Mouse (Mus musculus): ENCODE data around the gene Poc1b.
"Not testable (repeated sequence)": the region's sequence is repeated elsewhere in the genome, so short reads cannot be mapped to it uniquely, and the experiment has no call there.

Gene Poc1b

DNA sequence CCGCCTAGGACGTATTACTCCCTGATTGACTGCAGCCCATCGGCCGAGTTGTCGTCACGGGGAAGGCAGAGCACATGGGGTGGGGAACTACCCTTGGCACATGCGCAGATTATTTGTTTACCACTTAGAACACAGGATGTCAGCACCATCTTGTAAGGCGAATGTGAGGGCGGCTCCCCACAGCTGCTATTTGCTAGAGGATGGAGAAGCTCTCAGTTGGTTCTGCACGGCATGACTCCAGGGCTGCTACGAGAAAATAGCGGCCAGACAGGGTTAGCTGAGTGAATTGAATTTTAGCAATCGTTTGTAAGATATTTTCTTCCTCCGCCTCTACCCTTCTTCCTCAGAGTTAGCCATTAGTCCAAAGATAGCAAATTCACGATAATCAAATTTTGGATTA, 109.7 kb downstream of the Poc1b start:
- in situ Hi-C loops (cut with MboI, MseI), result not testable (repeated sequence)

- in situ Hi-C loops (cut with MboI, MseI), result no loop called here
Observed at GRCm38 (mm10) chr10:99221540-99221939, 114.7 kb downstream of the Poc1b start.

GRCm38 (mm10) chr10:99222726-99223125, 115.9 kb downstream of the Poc1b start:
- in situ Hi-C loops (cut with MboI, MseI), result no loop called here

- in situ Hi-C loops (cut with MboI, MseI), result no loop called here
Observed at GRCm38 (mm10) chr10:99224218-99224617, 117.4 kb downstream of the Poc1b start.

DNA sequence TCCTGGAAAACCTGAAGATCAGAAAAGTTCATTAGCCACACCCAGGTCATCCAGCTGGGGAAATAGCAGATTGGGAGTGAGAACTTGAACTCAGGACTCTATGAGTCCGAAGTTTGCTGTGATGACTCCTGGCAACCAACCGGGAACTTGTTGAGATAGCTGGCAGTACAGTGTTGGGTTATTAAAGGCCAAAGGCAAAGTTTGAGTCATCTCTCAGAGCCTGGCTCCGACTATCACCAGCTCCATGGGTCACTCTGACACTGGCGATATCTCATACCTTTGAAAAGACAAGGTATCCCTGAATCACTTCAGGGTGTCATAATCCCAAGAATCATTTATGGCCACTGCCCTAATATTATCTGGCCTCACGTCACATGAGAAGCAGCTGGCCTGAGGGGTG, 119.9 kb downstream of the Poc1b start:
- in situ Hi-C loops (cut with MboI, MseI), result no loop called here

DNA sequence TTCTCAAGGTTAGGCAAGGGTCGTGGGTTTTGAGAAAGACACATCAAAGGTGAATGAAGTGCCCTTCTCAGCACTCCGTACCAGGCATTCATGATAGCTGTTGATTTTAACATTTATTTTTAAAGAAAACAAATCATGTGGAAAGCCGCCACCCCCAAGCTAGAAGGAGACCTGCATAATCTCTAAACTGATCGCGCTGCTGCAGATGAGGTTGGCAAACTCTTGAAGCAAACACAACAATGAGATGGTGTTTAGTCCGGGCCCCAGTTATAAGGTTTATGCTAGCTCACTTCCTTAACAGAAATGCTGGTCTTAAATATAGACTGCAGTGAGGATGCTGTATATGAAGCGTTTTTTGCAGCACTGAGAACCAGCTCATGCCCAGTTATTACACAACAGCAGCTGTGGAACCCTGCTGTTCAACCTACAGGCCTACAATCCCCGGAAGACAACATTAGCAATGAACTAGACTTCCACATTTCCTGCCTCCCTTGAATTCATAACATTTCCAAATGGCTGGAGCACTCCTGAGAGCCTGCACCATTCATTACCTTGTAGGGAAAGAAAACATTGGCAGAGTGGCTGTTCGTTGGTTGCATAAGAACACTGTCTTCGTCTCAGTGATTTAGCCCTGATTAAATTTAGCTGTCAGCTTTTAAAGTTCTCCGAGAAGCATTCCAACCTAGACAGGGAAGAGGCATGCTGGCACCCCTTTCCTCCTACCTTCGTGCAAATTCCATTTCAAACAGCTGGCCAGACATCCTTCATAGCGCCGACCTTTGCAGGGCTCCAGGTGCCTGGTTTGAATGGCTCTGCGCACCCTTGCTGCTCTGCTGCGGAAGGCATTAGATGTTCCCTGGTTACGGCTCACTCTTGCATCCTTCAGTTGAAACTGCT, 121.4 kb downstream of the Poc1b start:
- in situ Hi-C loops (cut with MboI, MseI), result no loop called here

GRCm38 (mm10) chr10:99229031-99229684, 122.3 kb downstream of the Poc1b start:
- in situ Hi-C loops (cut with MboI, MseI), result no loop called here

DNA sequence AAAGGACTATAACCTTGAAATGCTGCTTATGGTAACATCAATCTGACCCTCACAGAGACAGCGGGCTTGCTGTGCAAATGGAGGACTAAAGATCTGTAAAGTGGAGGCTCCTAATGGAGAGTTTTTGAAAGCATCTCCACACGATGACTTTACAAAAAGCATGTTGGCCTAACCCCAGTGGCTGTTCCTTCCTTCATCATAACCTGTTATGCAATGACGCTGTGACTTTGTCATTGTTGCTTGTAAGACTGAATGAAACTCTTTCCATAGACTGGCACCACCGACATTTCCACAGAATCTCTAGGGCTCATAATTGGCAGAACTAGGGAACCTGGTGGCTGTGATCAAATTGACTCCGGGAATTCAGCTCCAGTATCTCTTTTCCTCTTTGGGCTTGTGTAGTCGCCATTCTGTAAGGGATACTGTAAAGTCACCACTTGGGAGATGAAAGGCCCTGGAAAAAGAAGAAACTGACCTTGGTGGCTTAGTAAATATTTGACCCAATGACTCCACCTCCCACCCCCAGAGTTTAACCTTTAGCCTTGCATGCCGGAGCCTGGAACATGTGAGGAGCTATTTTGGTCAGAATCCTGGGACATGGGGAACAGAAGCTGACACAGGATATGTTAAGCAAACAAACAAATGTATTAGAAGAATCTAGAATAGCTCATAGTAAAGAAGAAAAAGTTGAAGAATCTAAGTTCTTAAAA, 125.8 kb downstream of the Poc1b start:
- in situ Hi-C loops (cut with MboI, MseI), result no loop called here

GRCm38 (mm10) chr10:99234336-99234735, 127.5 kb downstream of the Poc1b start:
- in situ Hi-C loops (cut with MboI, MseI), result no loop called here

- in situ Hi-C loops (cut with MboI, MseI), result no loop called here
Observed at GRCm38 (mm10) chr10:99235081-99235480, 128.2 kb downstream of the Poc1b start.

GRCm38 (mm10) chr10:99237205-99237832, 130.5 kb downstream of the Poc1b start:
- in situ Hi-C loops (cut with MboI, MseI), result no loop called here

DNA sequence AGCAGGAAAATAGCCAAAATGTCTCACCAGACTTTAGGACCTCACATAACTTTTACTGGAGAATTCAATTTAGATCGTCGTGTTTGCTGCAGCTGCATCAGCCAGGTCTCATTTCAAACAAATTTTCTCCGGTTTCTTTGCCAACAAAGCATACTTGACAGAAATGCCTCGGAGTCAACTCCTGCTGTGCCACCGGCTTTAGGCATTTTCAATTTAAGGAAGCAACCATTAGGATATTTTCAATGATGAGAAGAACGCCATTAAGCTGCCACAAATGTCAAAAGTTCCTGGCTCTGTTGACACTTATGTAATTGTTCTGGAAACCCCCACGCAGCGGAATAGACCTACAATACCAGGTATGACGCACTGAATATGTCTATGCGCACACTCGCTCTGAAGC, 131.7 kb downstream of the Poc1b start:
- in situ Hi-C loops (cut with MboI, MseI), result no loop called here

GRCm38 (mm10) chr10:99241284-99241828, 134.5 kb downstream of the Poc1b start:
- in situ Hi-C loops (cut with MboI, MseI), result loop anchor here (10.0 kb wide), 1 partner anchor 47 kb away; no protein-coding TSS in a partner anchor

DNA sequence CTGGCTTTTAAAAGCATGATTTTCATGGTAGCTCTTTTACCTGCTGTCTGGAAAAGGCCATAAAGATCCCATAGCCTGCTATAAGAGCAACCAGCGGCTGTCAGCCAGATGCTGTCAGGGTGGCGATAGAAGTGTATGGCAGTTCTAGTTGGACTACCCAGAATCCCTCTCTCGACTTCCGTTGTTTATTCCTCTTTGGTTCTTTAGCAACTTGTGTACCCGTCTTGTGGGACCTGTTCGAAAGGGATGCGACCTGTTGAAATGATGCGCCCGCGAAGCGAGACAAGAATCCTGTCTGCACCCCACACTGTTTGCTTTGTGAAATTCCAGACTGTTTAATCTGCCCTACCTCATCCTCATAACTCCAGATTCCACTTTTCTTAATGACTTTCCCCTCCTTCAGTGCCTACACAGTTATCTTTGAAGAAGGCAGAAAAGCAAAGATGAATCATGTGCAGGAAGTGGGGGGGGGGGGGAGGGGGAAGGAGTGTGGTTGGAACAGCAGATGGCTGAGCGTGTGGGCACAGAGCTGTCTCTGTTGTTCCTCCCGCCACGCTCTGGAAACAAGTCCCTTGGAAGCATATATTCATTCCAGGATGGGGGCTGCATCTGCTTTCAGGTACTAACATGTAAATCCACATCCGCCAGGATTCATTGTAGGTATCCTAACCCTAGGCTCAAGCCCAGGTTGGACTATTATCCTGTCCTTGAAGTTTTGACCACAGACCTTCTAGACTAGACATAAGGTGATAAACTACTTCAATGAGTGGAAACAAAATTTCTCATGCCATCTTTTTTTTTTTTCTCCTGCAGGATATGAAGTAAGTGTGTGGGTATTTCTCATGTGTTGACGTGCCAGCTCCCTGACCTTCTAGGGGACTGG, 135.2 kb downstream of the Poc1b start:
- in situ Hi-C loops (cut with MboI, MseI), result loop anchor here (10.0 kb wide), 1 partner anchor 47 kb away; no protein-coding TSS in a partner anchor

DNA sequence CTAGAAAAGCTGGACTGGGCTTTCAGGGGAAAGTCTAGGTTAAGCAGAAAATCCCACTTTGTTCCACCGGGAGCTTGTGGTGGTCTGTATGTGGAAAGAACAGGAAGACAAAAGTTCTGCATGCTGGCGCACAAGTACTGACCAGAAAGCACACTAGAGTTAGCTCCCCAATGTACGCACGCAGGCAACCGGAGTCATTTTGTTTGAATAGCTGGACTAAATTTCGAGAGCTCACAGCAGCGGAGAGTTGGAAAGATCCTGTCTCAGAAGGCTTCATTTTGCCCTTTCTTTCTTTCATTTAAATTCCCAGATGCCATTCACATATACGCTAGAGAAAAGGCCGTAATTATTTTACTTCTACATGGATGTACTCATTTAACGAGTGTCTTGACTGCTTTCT, 135.9 kb downstream of the Poc1b start:
- in situ Hi-C loops (cut with MboI, MseI), result loop anchor here (10.0 kb wide), 1 partner anchor 48 kb away; no protein-coding TSS in a partner anchor

GRCm38 (mm10) chr10:99243907-99244489, 137.2 kb downstream of the Poc1b start:
- in situ Hi-C loops (cut with MboI, MseI), result loop anchor here (10.0 kb wide), 1 partner anchor 49 kb away; no protein-coding TSS in a partner anchor

DNA sequence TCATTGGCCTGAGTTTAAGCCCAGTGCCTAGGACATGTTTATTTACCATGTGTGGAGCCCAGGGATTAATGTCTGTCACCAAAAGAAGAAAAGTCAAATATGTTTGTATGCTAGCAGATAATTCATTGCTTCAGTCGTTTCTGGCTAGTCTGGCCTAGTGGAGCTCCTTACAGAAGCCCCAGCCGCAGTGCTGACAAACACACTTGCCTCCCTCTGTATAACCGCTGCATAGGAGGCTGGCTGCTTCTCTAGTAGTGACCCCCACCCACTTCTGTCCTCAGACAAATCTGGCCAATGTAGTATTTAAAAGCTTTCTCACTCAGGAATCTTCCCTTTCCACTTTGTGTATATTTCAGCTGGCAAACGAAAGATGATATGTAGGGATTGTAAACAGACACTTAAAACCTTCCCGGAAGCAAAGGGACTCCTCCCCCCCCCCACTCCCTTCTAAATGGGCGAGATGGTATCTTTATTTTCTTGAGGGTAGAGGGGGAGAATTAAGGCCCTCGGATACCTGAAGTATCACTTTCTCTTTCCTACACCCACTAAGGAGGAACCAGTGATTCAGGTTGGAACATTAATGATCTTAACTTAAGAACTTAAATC, 137.9 kb downstream of the Poc1b start:
- in situ Hi-C loops (cut with MboI, MseI), result loop anchor here (10.0 kb wide), 1 partner anchor 50 kb away; no protein-coding TSS in a partner anchor

- in situ Hi-C loops (cut with MboI, MseI), result loop anchor here (10.0 kb wide), 1 partner anchor 52 kb away; no protein-coding TSS in a partner anchor
Observed at GRCm38 (mm10) chr10:99246797-99247508, 140.1 kb downstream of the Poc1b start.

Data from T-helper 2 cell (primary cell).